Mouse (Mus musculus): ENCODE results near the gene Trpm1.

GRCm38 (mm10) chr7:64279548-64279947 lies 125.9 kb downstream of the Trpm1 start:
- TF ChIP-seq CTCF (IDR thresholded peaks at IDR 0.05; ENCODE audit: low read depth, low read length) (no peak), POLR2A (IDR thresholded peaks at IDR 0.05; ENCODE audit: borderline replicate concordance, low read depth, low read length) (no peak)

Measured in bone marrow macrophage, adult 2 months (primary cell).